In the genomic region with DNA sequence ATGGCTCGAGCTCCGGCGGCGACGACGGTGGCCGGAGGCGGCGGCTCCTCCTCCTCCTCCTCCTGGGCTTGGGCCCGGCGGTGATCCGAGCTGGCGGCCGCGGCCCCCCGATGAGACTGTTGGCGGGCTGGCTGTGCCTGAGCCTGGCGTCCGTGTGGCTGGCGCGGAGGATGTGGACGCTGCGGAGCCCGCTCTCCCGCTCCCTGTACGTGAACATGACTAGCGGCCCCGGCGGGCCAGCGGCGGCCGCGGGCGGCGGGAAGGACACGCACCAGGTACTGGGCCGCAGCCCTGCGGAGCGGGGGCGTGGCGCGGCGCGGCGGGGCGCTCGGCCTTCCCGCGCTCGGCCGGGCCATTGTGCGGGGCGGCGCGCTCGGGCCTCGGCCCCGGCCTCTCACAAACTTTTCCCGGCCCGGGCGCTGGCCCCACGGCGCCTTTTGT, we compare ENCODE assay signal across 9 mouse cellular contexts. TPM values are rescaled to one million over a fixed set of nuclear protein-coding genes. Genes with fewer than 3 reads are reported as not detected.
A peak's percentile ranks its signal among the peaks of the same experiment; 100 is the strongest.
DNase-seq lines count a peak whose midpoint lies in the region; ATAC-seq and TF ChIP-seq lines count a peak whose summit lies in the region.
"Had no signal": no experiment of that assay in that cellular context is flagged by ENCODE, and none has a peak within 500 bp of the region (broad histone marks: within the 10 kb centered on the region; RNA-seq: fewer than 3 reads in every experiment).

No protein-coding gene starts in this region.

- H3K4me3 ChIP-seq in lung, embryonic 14.5 days (ENCODE audit: low read depth, low read length) = peak overlapping the region; percentile 96
- peak overlapping the region; percentile 87 for H3K4me3 ChIP-seq in embryonic facial prominence, embryonic 12.5 days
- peak overlapping the region; percentile 90 for H3K4me3 ChIP-seq in hindbrain, postnatal 0 days (ENCODE audit: low read length)

- peak overlapping the region; percentile 97 for H3K27ac ChIP-seq in lung, embryonic 14.5 days (ENCODE audit: low read depth)
- H3K27ac ChIP-seq in embryonic facial prominence, embryonic 12.5 days = peak overlapping the region; percentile 99
- H3K27ac ChIP-seq in hindbrain, postnatal 0 days = peak overlapping the region; percentile 99

- no peaks in the 10 kb centered on the region for H3K36me3 ChIP-seq in lung, embryonic 14.5 days (ENCODE audit: insufficient read depth)
- no peaks in the 10 kb centered on the region for H3K36me3 ChIP-seq in embryonic facial prominence, embryonic 12.5 days
- H3K36me3 ChIP-seq in hindbrain, postnatal 0 days (ENCODE audit: insufficient read depth, low read length) = no peaks in the 10 kb centered on the region

- H3K27me3 ChIP-seq in lung, embryonic 14.5 days (ENCODE audit: insufficient read depth, low read length) = no peaks in the 10 kb centered on the region
- H3K27me3 ChIP-seq in embryonic facial prominence, embryonic 12.5 days = 0 out of 2 replicates have a peak, but pooled peaks cover 3% of the 10 kb centered on the region
- 0 out of 2 replicates have a peak, but pooled peaks cover 3% of the 10 kb centered on the region for H3K27me3 ChIP-seq in hindbrain, postnatal 0 days (ENCODE audit: insufficient read depth, low read length)

- no peak for TF ChIP-seq CTCF in lung, embryonic 14.5 days (IDR thresholded peaks at IDR 0.05; ENCODE audit: low read depth)
- no peak for TF ChIP-seq CTCF in hindbrain, postnatal 0 days (IDR thresholded peaks at IDR 0.05; ENCODE audit: low read depth)

- peak overlapping the region; percentile 73 for H3K4me2 ChIP-seq in lung, embryonic 14.5 days
- peak overlapping the region; percentile 74 for H3K4me2 ChIP-seq in embryonic facial prominence, embryonic 12.5 days (replicated peaks)
- peak overlapping the region; percentile 75 for H3K4me2 ChIP-seq in hindbrain, postnatal 0 days (ENCODE audit: low read depth, low read length)

- 0 out of 2 replicates have a peak, but pooled peaks cover 3% of the 10 kb centered on the region for H3K4me1 ChIP-seq in lung, embryonic 14.5 days (ENCODE audit: insufficient read depth)
- H3K4me1 ChIP-seq in embryonic facial prominence, embryonic 12.5 days = peaks cover 16% of the 10 kb centered on the region
- peaks cover 14% of the 10 kb centered on the region for H3K4me1 ChIP-seq in hindbrain, postnatal 0 days (ENCODE audit: insufficient read depth, low read length)

- DNase-seq in adrenal gland, postnatal 14 days = peak; percentile 68
- DNase-seq in adrenal gland, adult 8-10 months = no peak
- peak; percentile 63 for DNase-seq in lung, embryonic 14.5 days
- no peak for DNase-seq in lung, postnatal 4 days
- DNase-seq in hindbrain, postnatal 0 days (ENCODE audit: low spot score) = peak; percentile 57
- DNase-seq in lung, postnatal 36 days = peak; percentile 41

- peak overlapping the region; percentile 99 for H3K9ac ChIP-seq in lung, embryonic 14.5 days
- peak overlapping the region; percentile 99 for H3K9ac ChIP-seq in embryonic facial prominence, embryonic 12.5 days
- peak overlapping the region; percentile 95 for H3K9ac ChIP-seq in hindbrain, postnatal 0 days (replicated peaks; ENCODE audit: low read length)

- ATAC-seq in lung, embryonic 14.5 days (ENCODE audit: insufficient read depth) = peak; percentile 81
- ATAC-seq in embryonic facial prominence, embryonic 12.5 days (ENCODE audit: insufficient number of reproducible peaks, insufficient read depth, low FRiP score, low TSS enrichment) = peak; percentile 76
- ATAC-seq in hindbrain, postnatal 0 days = no peak; the same call in none of the 2 replicates
- ATAC-seq in monocyte, adult 5-6 weeks (replicated peaks; ENCODE audit: insufficient number of reproducible peaks, low FRiP score, low TSS enrichment, poor library complexity, severe bottlenecking) = no peak

- H3K9me3 ChIP-seq in lung, embryonic 14.5 days (ENCODE audit: low read depth, low read length) = no peaks in the 10 kb centered on the region
- H3K9me3 ChIP-seq in embryonic facial prominence, embryonic 12.5 days = no peaks in the 10 kb centered on the region
- no peaks in the 10 kb centered on the region for H3K9me3 ChIP-seq in hindbrain, postnatal 0 days (ENCODE audit: low read length)

- WGBS in lung, embryonic 14.5 days = under 1% methylated on average over 51 of the region's 63 CpGs
- under 1% methylated on average over 50 of the region's 63 CpGs for WGBS in embryonic facial prominence, embryonic 12.5 days
- 5% methylated on average over 47 of the region's 63 CpGs for WGBS in hindbrain, postnatal 0 days

RNA-seq across cellular contexts. Expression of gene Mettl9, which starts 0.5 kb away (rescaled TPM):
- total RNA-seq in adrenal gland, postnatal 14 days (2021) = 104 TPM in 2 replicates
- total RNA-seq in adrenal gland, adult 8-10 months (2022) = 100 to 1,000 TPM; 104 to 126 (median 113) TPM
- 166 and 180 TPM in 2 replicates for polyA plus RNA-seq in lung, embryonic 14.5 days (2014; fragmentation: Nextera tagmentation; extraction: Ambion mirVana)
- 211 and 228 TPM in 2 replicates for polyA plus RNA-seq in embryonic facial prominence, embryonic 12.5 days (2016; fragmentation: Nextera tagmentation; extraction: Ambion mirVana)
- total RNA-seq in hindbrain, postnatal 0 days (2014; rRNA removed) = 53.4 and 62.1 TPM in 2 replicates
- polyA plus RNA-seq in hindbrain, postnatal 0 days (2015; fragmentation: Nextera tagmentation; extraction: Ambion mirVana) = 153 and 155 TPM in 2 replicates
- 45.0 to 54.5 TPM (median 52.3 TPM) in 3 replicates for total RNA-seq in monocyte, adult 5-6 weeks (2017)

RNA-seq across cellular contexts. Expression of gene Igsf6, which starts 39.7 kb away (rescaled TPM):
- total RNA-seq in adrenal gland, postnatal 14 days (2021) = 1.2 and 2.3 TPM in 2 replicates
- total RNA-seq in adrenal gland, adult 8-10 months (2022) = 1 to 10 TPM; 2.0 to 4.3 (median 3.8) TPM
- polyA plus RNA-seq in lung, embryonic 14.5 days (2014; fragmentation: Nextera tagmentation; extraction: Ambion mirVana) = 1.8 and 2.6 TPM in 2 replicates
- polyA plus RNA-seq in embryonic facial prominence, embryonic 12.5 days (2016; fragmentation: Nextera tagmentation; extraction: Ambion mirVana) = 1.1 and 1.2 TPM in 2 replicates
- total RNA-seq in hindbrain, postnatal 0 days (2014; rRNA removed) = 0.11 TPM in 1 of 2 replicates, not detected in the other
- polyA plus RNA-seq in hindbrain, postnatal 0 days (2015; fragmentation: Nextera tagmentation; extraction: Ambion mirVana) = 0.86 and 0.88 TPM in 2 replicates
- 245 to 446 TPM (median 387 TPM) in 3 replicates for total RNA-seq in monocyte, adult 5-6 weeks (2017)

RNA-seq across cellular contexts. Expression of gene Otoa, which starts 46.7 kb away (rescaled TPM):
- total RNA-seq in adrenal gland, postnatal 14 days (2021) = 0.41 and 0.52 TPM in 2 replicates
- 1 to 10 TPM in 2 of 4 experiments, under 1 TPM in 2; 0.58 to 1.3 (median 1.0) TPM for total RNA-seq in adrenal gland, adult 8-10 months (2022)
- 0.14 TPM in 2 replicates for polyA plus RNA-seq in lung, embryonic 14.5 days (2014; fragmentation: Nextera tagmentation; extraction: Ambion mirVana)
- polyA plus RNA-seq in embryonic facial prominence, embryonic 12.5 days (2016; fragmentation: Nextera tagmentation; extraction: Ambion mirVana) = 0.23 and 0.38 TPM in 2 replicates
- total RNA-seq in hindbrain, postnatal 0 days (2014; rRNA removed) = 0.73 and 1.0 TPM in 2 replicates
- 0.11 and 0.24 TPM in 2 replicates for polyA plus RNA-seq in hindbrain, postnatal 0 days (2015; fragmentation: Nextera tagmentation; extraction: Ambion mirVana)
- 0.29 TPM in 1 of 3 replicates, not detected in the others for total RNA-seq in monocyte, adult 5-6 weeks (2017)

RNA-seq across cellular contexts. Expression of gene Mfsd13b, which starts 52.4 kb away (rescaled TPM):
- total RNA-seq in adrenal gland, postnatal 14 days (2021) = not detected in 2 replicates
- total RNA-seq in adrenal gland, adult 8-10 months (2022) = under 1 TPM in 2 of 4 experiments, not detected in 2; 0.15 to 0.49 TPM
- polyA plus RNA-seq in lung, embryonic 14.5 days (2014; fragmentation: Nextera tagmentation; extraction: Ambion mirVana) = 0.14 TPM in 1 of 2 replicates, not detected in the other
- 0.45 TPM in 1 of 2 replicates, not detected in the other for polyA plus RNA-seq in embryonic facial prominence, embryonic 12.5 days (2016; fragmentation: Nextera tagmentation; extraction: Ambion mirVana)
- total RNA-seq in hindbrain, postnatal 0 days (2014; rRNA removed) = 0.58 and 1.3 TPM in 2 replicates
- 0.19 and 0.21 TPM in 2 replicates for polyA plus RNA-seq in hindbrain, postnatal 0 days (2015; fragmentation: Nextera tagmentation; extraction: Ambion mirVana)
- total RNA-seq in monocyte, adult 5-6 weeks (2017) = not detected in 3 replicates
- total RNA-seq: hematopoietic stem cell, adult 5-6 weeks had no signal

RNA-seq across cellular contexts. Expression of gene Cdr2, which starts 52.6 kb away (rescaled TPM):
- total RNA-seq in adrenal gland, postnatal 14 days (2021) = 14.2 and 16.3 TPM in 2 replicates
- total RNA-seq in adrenal gland, adult 8-10 months (2022) = 10 to 100 TPM in 1 of 4 experiments, 1 to 10 TPM in 3; 4.9 to 13.0 (median 7.0) TPM
- 13.4 and 13.5 TPM in 2 replicates for polyA plus RNA-seq in lung, embryonic 14.5 days (2014; fragmentation: Nextera tagmentation; extraction: Ambion mirVana)
- 13.8 and 14.3 TPM in 2 replicates for polyA plus RNA-seq in embryonic facial prominence, embryonic 12.5 days (2016; fragmentation: Nextera tagmentation; extraction: Ambion mirVana)
- 23.9 and 24.6 TPM in 2 replicates for total RNA-seq in hindbrain, postnatal 0 days (2014; rRNA removed)
- polyA plus RNA-seq in hindbrain, postnatal 0 days (2015; fragmentation: Nextera tagmentation; extraction: Ambion mirVana) = 9.2 and 11.2 TPM in 2 replicates
- total RNA-seq in monocyte, adult 5-6 weeks (2017) = 5.9 to 17.3 TPM (median 17.3 TPM) in 3 replicates

Comparison
In these comparisons a context has a peak if more than half of its experiments do, and no peak if none do; other contexts are left out.
1. DNase-seq: peak in adrenal gland, postnatal 14 days (single experiment), lung, embryonic 14.5 days (single experiment), hindbrain, postnatal 0 days (single experiment) and lung, postnatal 36 days (single experiment); none in adrenal gland, adult 8-10 months (single experiment) and lung, postnatal 4 days (0 of 2).
2. ATAC-seq: peak in lung, embryonic 14.5 days (single experiment) and embryonic facial prominence, embryonic 12.5 days (single experiment); none in hindbrain, postnatal 0 days (single experiment) and monocyte, adult 5-6 weeks (single experiment).
3. RNA of gene Igsf6, which starts 39.7 kb away (total RNA-seq): 245 to 446 TPM in monocyte, adult 5-6 weeks; 2.0 to 4.3 TPM in adrenal gland, adult 8-10 months, 1.2 to 2.3 TPM in adrenal gland, postnatal 14 days and 0.11 TPM in hindbrain, postnatal 0 days; every median in the first group is over 10 times any median in the second.
4. Peak in every context shown above with its lines, with median percentiles within 50 percentile points of each other: H3K27ac ChIP-seq, H3K4me2 ChIP-seq, H3K4me3 ChIP-seq and H3K9ac ChIP-seq.